Mouse (Mus musculus): ENCODE results near the gene Pnpla5. TPM values are rescaled to one million over a fixed set of nuclear protein-coding genes. Genes with fewer than 3 reads are reported as not detected.
"Not testable (repeated sequence)": the region's sequence is repeated elsewhere in the genome, so short reads cannot be mapped to it uniquely, and the experiment has no call there.

The Pnpla5 gene
- polyA plus RNA-seq (2012; rRNA removed): 0.05 and 0.11 TPM in 2 replicates

DNA sequence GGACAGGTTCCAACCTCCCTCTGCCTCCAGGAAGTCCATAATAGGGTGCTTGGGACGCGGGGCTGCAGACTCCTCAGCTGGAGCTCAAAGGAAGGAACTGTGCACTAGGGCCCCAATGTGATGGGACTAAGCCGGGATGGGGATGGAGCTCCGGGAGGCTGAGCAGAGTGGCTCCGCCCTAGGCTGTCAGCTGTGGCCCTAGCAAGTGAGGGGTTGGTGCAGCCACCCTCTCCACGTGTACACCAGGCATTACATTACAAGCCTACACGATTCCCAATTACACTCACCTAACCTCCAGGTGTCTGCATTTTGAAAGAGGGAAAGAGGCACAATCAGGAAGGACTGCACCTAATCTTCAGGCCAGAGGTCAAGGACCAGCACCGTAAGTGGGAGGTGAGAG is at the start of gene Pnpla5:
TSS of gene Pnpla5 (minus strand) at position 101 of the 400 bp plus-strand sequence.
- no peak for DNase-seq
- TF ChIP-seq POLR2A (IDR thresholded peaks at IDR 0.05; ENCODE audit: low read depth, low read length) (no peak), CTCF (conservative IDR thresholded peaks at IDR 0.05; ENCODE audit: insufficient read depth, insufficient read length, low read depth, low read length) (no peak)
- H3K36me3 ChIP-seq (ENCODE audit: control insufficient read depth, insufficient read depth, low read length): no peaks in the 10 kb centered on the region
- no peaks in the 10 kb centered on the region for H3K27me3 ChIP-seq (replicated peaks; ENCODE audit: control insufficient read depth, insufficient read depth, low read length)
- no peak within 1 kb of the TSS for H3K4me3 ChIP-seq (ENCODE audit: insufficient read depth, low read depth, low read length)
- WGBS: 67% methylated on average over 8 of the region's 8 CpGs
- H3K27ac ChIP-seq (ENCODE audit: insufficient read depth, low read depth, low read length): no peak within 1 kb of the TSS
- no peaks in the 10 kb centered on the region for H3K4me1 ChIP-seq (ENCODE audit: control insufficient read depth, insufficient read depth, low read length)

GRCm38 (mm10) chr15:84171166-84171565 is 48.2 kb upstream of the Pnpla5 start:
- WGBS: 86% methylated on average over 7 of the region's 7 CpGs
- Histone ChIP-seq H3K27me3 (replicated peaks; ENCODE audit: control insufficient read depth, insufficient read depth, low read length) (no peaks in the 10 kb centered on the region), H3K4me1 (ENCODE audit: control insufficient read depth, insufficient read depth, low read length) (peaks cover 5% of the 10 kb centered on the region; the same call in 1 of the 2 replicates), H3K27ac (ENCODE audit: insufficient read depth, low read depth, low read length) (no peak overlapping the region), H3K4me3 (ENCODE audit: insufficient read depth, low read depth, low read length) (no peak overlapping the region), H3K36me3 (ENCODE audit: control insufficient read depth, insufficient read depth, low read length) (no peaks in the 10 kb centered on the region)
- DNase-seq: no peak
- TF ChIP-seq CTCF (conservative IDR thresholded peaks at IDR 0.05; ENCODE audit: insufficient read depth, insufficient read length, low read depth, low read length) (no peak), POLR2A (IDR thresholded peaks at IDR 0.05; ENCODE audit: low read depth, low read length) (no peak)

GRCm38 (mm10) chr15:84169511-84169910 is 46.5 kb upstream of the Pnpla5 start:
- H3K4me1 ChIP-seq (ENCODE audit: control insufficient read depth, insufficient read depth, low read length): peaks cover 5% of the 10 kb centered on the region; the same call in 1 of the 2 replicates
- no peaks in the 10 kb centered on the region for H3K27me3 ChIP-seq (replicated peaks; ENCODE audit: control insufficient read depth, insufficient read depth, low read length)
- no peaks in the 10 kb centered on the region for H3K36me3 ChIP-seq (ENCODE audit: control insufficient read depth, insufficient read depth, low read length)
- no peak for DNase-seq
- H3K4me3 ChIP-seq (ENCODE audit: insufficient read depth, low read depth, low read length): no peak overlapping the region
- TF ChIP-seq CTCF (conservative IDR thresholded peaks at IDR 0.05; ENCODE audit: insufficient read depth, insufficient read length, low read depth, low read length): no peak
- TF ChIP-seq POLR2A (IDR thresholded peaks at IDR 0.05; ENCODE audit: low read depth, low read length): no peak
- H3K27ac ChIP-seq (ENCODE audit: insufficient read depth, low read depth, low read length): no peak overlapping the region
- WGBS: 77% methylated on average over 1 of the region's 1 CpGs

DNA sequence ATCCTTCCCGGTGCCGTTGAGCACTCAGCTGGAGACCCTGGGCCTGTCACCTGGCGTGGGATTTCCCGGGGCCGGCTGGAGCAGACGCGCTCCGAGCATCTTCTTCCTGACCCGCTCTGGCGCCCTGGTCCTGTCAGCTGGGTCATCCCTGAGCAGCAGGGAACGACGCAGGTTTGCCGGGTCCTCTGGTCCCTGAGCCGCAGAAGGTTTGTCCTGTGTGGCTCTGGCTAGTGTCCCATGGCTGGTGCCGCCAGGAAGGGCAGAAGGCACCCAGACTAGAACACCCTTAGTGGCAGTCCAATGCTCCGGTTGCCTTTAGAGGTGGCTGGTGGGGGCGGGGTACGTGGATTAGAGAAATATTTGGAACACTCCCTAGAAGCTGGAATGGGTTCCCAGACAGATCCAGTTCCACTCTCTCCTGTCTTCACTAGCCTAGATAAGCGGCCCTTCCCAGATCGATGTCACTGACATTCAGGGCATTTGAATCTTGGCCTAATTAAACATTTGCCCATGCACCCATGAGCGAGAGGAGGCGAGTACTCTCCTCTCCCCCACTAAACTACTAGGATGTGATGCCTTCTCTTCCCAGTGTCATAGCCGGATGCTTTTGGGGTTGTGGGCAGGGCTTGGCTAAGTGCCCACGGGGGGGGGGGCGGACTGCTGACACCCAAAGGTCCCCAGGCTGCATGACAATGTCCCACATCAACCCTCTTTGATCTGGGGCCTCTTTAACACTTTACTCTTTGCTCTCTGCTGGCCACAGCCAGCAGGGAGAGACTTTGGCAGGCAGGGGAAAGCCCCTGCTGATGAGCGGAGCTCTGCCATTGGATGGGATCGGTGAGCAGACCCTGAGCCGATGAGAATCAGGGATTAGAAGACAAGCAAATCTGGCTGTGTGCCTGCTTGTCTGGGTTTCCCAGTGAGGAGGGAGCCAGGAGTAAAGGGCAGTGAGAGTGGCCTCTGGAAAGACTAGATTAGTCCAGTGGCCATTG is 45.5 kb upstream of the Pnpla5 start:
- H3K36me3 ChIP-seq (ENCODE audit: control insufficient read depth, insufficient read depth, low read length): no peaks in the 10 kb centered on the region
- peak overlapping the region; percentile 51 for H3K4me3 ChIP-seq (ENCODE audit: insufficient read depth, low read depth, low read length)
- no peak overlapping the region for H3K27ac ChIP-seq (ENCODE audit: insufficient read depth, low read depth, low read length)
- peaks cover 5% of the 10 kb centered on the region; the same call in 1 of the 2 replicates for H3K4me1 ChIP-seq (ENCODE audit: control insufficient read depth, insufficient read depth, low read length)
- H3K27me3 ChIP-seq (replicated peaks; ENCODE audit: control insufficient read depth, insufficient read depth, low read length): no peaks in the 10 kb centered on the region
- TF ChIP-seq CTCF (conservative IDR thresholded peaks at IDR 0.05; ENCODE audit: insufficient read depth, insufficient read length, low read depth, low read length): no peak
- no peak for TF ChIP-seq POLR2A (IDR thresholded peaks at IDR 0.05; ENCODE audit: low read depth, low read length)
- DNase-seq: peak; percentile 69
- 5% methylated on average over 28 of the region's 28 CpGs for WGBS

GRCm38 (mm10) chr15:84167600-84167999 is 44.6 kb upstream of the Pnpla5 start, which contains the start of gene Pnpla3:
Pnpla3 (plus strand) TSS chr15:84167837.
- H3K4me1 ChIP-seq (ENCODE audit: control insufficient read depth, insufficient read depth, low read length): peaks cover 5% of the 10 kb centered on the region; the same call in 1 of the 2 replicates
- under 1% methylated on average over 28 of the region's 28 CpGs for WGBS
- H3K27me3 ChIP-seq (replicated peaks; ENCODE audit: control insufficient read depth, insufficient read depth, low read length): no peaks in the 10 kb centered on the region
- H3K36me3 ChIP-seq (ENCODE audit: control insufficient read depth, insufficient read depth, low read length): no peaks in the 10 kb centered on the region
- peak; percentile 97 for DNase-seq
- no peak within 1 kb of the TSS for H3K27ac ChIP-seq (ENCODE audit: insufficient read depth, low read depth, low read length)
- TF ChIP-seq POLR2A (IDR thresholded peaks at IDR 0.05; ENCODE audit: low read depth, low read length): peak; percentile 33
- 0 out of 2 replicates have a peak, but pooled peaks have one; percentile 26 for TF ChIP-seq CTCF (conservative IDR thresholded peaks at IDR 0.05; ENCODE audit: insufficient read depth, insufficient read length, low read depth, low read length)
- H3K4me3 ChIP-seq (ENCODE audit: insufficient read depth, low read depth, low read length): peak within 1 kb of the TSS; percentile 51

GRCm38 (mm10) chr15:84166818-84167217 is 43.8 kb upstream of the Pnpla5 start:
- no peak for TF ChIP-seq CTCF (conservative IDR thresholded peaks at IDR 0.05; ENCODE audit: insufficient read depth, insufficient read length, low read depth, low read length)
- TF ChIP-seq POLR2A (IDR thresholded peaks at IDR 0.05; ENCODE audit: low read depth, low read length): no peak
- H3K4me1 ChIP-seq (ENCODE audit: control insufficient read depth, insufficient read depth, low read length): peaks cover 5% of the 10 kb centered on the region; the same call in 1 of the 2 replicates
- 62% methylated on average over 6 of the region's 6 CpGs for WGBS
- peak; percentile 54 for DNase-seq
- H3K4me3 ChIP-seq (ENCODE audit: insufficient read depth, low read depth, low read length): no peak overlapping the region
- H3K36me3 ChIP-seq (ENCODE audit: control insufficient read depth, insufficient read depth, low read length): no peaks in the 10 kb centered on the region
- H3K27me3 ChIP-seq (replicated peaks; ENCODE audit: control insufficient read depth, insufficient read depth, low read length): no peaks in the 10 kb centered on the region
- no peak overlapping the region for H3K27ac ChIP-seq (ENCODE audit: insufficient read depth, low read depth, low read length)

GRCm38 (mm10) chr15:84161871-84162270 is 38.9 kb upstream of the Pnpla5 start:
- H3K27me3 ChIP-seq (replicated peaks; ENCODE audit: control insufficient read depth, insufficient read depth, low read length): no peaks in the 10 kb centered on the region
- TF ChIP-seq POLR2A (IDR thresholded peaks at IDR 0.05; ENCODE audit: low read depth, low read length): no peak
- TF ChIP-seq CTCF (conservative IDR thresholded peaks at IDR 0.05; ENCODE audit: insufficient read depth, insufficient read length, low read depth, low read length): no peak

DNA sequence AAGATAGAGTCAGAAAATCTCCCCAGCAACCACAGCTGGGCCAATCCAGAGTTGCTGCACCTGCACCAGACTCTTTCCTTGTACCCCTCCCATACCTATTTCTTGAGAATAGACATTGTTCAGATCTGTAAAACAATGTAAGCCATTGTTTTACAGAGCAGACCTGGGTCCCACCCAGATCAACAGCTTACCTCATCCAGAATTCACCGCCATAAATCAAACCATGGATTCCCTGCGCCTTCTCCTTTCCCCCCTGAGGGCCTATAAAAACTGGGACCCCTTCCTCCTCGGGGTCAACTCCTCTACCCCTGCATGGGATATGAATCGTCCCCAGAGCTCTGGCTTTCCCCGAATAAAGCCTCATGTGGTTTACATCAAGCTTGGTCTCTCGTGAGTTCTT is 34.6 kb upstream of the Pnpla5 start:
- H3K4me3 ChIP-seq (ENCODE audit: insufficient read depth, low read depth, low read length); H3K27ac ChIP-seq (ENCODE audit: insufficient read depth, low read depth, low read length); H3K4me1 ChIP-seq (ENCODE audit: control insufficient read depth, insufficient read depth, low read length); H3K27me3 ChIP-seq (replicated peaks; ENCODE audit: control insufficient read depth, insufficient read depth, low read length); DNase-seq; H3K36me3 ChIP-seq (ENCODE audit: control insufficient read depth, insufficient read depth, low read length): not testable (repeated sequence)
- 78% methylated on average over 6 of the region's 6 CpGs for WGBS

More at GRCm38 (mm10) chr15:84161871-84162270, 38.9 kb upstream of the Pnpla5 start:
- WGBS: 87% methylated on average over 6 of the region's 6 CpGs
- Histone ChIP-seq H3K36me3 (ENCODE audit: control insufficient read depth, insufficient read depth, low read length) (no peaks in the 10 kb centered on the region), H3K27ac (ENCODE audit: insufficient read depth, low read depth, low read length) (no peak overlapping the region), H3K4me3 (ENCODE audit: insufficient read depth, low read depth, low read length) (no peak overlapping the region), H3K4me1 (ENCODE audit: control insufficient read depth, insufficient read depth, low read length) (no peaks in the 10 kb centered on the region)
- no peak for DNase-seq

Measured in kidney, adult 2 months (tissue).